Mouse (Mus musculus): ENCODE data around the gene Phf11a.
"Not testable (repeated sequence)": the region's sequence is repeated elsewhere in the genome, so short reads cannot be mapped to it uniquely, and the experiment has no call there.

The Phf11a gene

DNA sequence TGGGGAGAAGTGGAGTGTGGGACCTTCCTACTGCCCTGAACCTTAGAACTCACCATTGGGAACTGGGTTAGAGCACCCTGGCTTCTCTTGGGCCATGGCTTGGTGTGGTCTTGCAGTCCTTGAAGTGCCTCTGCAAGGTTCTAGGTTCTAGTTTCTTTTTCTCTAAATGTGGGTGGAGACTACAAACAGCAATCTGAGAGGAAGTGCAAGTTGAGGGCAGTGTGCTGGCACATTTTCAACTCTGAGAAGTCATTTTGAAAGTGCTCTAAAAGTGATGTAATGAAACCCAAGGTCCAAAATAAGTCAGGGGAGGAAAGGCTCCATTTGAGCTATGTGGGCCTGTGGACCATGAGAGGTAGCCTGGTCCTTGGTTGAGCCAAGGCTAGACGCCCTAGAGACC, at the start of gene Phf11a:
Gene Phf11a (minus strand): TSS at position 132 of the 400 bp plus-strand sequence.
- DNase-seq = not testable (repeated sequence)

DNA sequence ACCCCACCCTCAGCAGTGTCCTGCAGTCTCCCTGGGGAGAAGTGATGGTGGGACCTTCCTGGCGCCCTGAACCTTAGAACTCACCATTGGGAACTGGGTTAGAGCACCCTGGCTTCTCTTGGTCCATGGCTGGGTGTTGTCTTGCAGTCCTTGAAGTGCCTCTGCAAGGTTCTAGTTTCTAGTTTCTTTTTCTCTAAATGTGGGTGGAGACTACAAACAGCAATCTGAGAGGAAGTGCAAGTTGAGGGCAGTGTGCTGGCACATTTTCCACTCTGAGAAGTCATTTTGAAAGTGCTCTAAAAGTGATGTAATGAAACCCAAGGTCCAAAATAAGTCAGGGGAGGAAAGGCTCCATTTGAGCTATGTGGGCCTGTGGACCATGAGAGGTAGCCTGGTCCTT, 43.9 kb upstream of the Phf11a start, which contains the start of gene Phf11b:
Gene Phf11b (minus strand): TSS at position 163 of the 400 bp plus-strand sequence.
- DNase-seq = not testable (repeated sequence)

DNA sequence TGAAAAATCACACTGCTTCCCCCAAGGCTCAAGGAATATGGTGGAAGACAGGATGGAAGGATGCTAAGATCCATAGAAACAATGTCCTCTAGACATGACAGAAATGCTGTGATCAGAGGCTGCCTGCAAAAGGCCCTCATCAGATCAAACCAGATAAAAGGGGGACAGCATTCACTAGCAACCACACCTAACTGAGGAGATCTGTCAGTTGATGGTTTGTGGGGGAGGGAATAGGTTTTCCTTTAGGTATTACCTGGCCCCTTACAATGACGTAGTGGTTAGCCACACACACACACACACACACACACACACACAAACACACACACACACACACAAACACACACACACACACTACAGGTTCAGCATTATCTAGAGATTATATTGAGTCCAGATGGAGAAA, 42.2 kb upstream of the Phf11a start:
- DNase-seq = no peak

DNA sequence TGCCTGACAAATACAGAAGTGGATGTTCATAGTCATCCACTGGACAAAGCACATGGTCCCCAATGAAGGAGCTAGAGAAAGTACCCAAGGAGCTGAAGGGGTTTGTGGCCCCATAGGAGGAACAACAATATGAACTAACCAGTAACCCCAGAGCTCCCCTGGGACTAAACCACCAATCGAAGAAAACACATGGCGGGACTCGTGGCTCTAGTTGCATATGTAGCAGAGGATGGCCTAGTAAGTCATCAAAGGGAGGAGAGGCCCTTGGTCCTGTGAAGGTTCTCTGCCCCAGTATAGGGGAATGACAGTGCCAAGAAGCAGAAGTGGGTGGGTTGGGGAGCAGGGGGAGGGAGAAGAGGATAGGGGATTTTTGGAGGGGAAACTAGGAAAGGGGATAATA, 38.7 kb upstream of the Phf11a start:
- DNase-seq = not testable (repeated sequence)

DNA sequence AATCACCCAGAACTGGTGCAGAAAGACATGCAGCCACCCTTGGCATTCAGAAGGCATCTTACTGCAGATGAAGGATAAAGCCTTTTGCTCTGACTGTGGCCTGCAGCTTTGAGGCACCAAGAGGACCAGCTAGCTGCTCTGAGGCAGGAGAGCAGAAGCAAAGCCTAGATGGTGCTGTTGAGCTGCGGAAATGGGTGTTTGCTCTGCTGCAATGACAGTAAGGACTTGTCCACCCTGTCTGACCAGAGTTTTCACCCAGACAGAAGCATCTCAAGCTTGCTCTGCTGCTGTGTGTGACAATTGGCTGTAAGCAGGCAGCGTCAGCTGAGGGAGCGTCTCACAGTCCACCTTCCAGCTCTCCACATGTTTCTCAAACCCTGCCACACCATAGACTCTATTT, 33.2 kb upstream of the Phf11a start:
- peak; percentile 5 for DNase-seq

DNA sequence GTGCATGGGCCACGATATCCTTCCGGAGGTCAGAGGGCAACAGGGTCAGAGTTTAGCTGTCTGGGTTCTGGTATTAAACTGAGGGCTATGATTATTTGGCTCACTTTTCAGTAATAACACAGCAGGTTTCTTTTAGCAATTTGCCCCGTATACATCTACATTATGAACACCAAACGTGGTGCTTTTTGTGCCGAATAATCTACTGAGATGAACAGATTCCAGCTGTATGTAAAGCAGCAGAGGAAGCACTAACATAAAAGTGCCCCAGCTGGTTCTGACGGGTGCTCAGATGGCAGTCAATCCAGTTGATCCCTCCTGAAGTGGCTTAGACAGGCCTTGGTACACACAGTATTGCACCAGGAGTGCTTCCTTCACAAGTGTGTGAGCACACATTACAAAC, 22.6 kb upstream of the Phf11a start:
- not testable (repeated sequence) for DNase-seq

DNA sequence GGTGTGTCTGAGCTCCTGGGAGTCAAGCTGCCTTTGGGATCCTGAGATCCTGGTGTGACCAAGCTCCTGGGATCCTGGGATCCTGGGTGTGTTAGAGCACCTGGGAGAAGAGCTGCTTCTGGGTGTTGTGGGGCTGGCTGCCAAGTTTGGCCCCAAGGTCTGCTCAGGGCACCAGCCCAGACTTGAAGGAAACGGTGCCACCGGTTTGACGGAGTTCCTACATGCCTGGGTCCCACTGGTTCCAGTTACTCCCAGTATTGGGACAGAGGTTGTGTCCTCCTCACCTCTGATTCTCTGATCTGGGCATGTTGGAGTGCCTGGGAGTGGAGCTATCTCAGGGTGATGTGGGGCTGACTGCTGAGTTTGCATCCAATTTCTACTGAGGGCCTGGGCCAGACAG, 21.7 kb upstream of the Phf11a start:
- not testable (repeated sequence) for DNase-seq

DNA sequence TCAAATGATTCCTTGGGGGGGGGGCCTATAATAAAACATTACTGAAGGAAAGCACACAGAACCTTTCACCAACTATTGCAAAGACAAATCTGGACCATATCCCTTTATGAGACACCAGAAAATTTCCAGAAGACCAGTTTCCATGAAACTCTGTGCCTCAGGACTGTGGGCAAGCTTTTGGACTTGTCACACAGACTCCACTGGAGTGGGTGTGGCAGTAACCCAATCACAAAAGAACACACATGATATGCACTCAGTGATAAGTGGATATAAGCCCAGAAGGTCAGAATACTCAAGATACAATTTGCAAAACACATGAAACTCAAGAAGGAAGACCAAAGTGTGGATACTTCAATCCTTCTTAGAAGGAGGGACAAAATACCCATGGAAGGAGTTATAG, 5.6 kb downstream of the Phf11a start:
- DNase-seq = not testable (repeated sequence)

DNA sequence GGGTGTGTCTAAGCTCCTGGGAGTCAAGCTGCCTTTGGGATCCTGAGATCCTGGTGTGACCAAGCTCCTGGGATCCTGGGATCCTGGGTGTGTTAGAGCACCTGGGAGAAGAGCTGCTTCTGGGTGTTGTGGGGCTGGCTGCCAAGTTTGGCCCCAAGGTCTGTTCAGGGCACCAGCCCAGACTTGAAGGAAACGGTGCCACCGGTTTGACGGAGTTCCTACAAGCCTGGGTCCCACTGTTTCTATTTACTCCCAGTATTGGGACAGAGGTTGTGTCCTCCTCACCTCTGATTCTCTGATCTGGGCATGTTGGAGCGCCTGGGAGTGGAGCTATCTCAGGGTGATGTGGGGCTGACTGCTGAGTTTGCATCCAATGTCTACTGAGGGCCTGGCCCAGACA, 22.4 kb downstream of the Phf11a start:
- DNase-seq = not testable (repeated sequence)

DNA sequence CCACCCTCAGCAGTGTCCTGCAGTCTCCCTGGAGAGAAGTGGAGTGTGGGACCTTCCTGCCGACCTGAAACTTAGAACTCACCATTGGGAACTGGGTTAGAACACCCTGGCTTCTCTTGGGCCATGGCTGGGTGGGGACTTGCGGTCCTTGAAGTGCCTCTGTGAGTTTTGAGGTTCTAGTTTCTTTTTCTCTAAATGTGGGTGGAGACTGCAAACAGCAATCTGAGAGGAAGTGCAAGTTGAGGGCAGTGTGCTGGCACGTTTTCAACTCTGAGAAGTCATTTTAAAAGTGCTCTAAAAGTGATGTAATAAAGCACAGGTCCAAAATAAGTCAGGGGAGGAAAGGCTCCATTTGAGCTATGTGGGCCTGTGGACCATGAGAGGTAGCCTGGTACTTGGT, 37.3 kb downstream of the Phf11a start, which contains the start of gene Gm6904:
Gene Gm6904 (minus strand): TSS at position 161 of the 400 bp plus-strand sequence.
- peak; percentile 3 for DNase-seq

DNA sequence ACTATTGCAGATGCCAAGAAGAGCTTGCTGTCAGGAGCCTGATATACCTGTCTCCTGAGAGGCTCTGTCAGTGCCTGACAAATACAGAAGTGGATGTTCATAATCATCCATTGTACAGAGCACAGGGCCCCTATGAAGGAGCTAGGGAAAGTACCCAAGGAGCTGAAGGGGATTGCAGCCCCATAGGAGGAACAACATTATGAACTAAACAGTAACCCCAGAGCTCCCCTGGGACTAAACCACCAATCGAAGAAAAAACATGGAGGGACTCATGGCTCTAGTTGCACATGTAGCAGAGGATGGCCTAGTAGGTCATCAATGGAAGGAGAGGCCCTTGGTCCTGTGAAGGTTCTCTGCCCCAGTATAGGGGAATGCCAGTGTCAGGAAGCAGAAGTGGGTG, 41.5 kb downstream of the Phf11a start:
- DNase-seq = not testable (repeated sequence)

DNA sequence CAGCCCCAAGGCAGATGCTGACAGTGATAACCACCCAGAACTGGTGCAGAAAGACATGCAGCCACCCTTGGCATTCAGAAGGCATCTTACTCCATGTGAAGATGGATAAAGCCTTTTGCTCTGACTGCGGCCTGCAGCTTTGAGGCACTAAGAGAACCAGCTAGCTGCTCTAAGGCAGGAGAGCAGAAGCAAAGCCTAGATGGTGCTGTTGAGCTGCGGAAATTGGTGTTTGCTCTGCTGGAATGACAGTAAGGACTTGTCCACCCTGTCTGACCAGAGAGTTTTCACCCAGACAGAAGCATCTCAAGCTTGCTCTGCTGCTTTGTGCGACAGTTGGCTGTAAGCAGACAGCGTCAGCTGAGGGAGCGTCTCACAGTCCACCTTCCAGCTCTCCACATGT, 47.0 kb downstream of the Phf11a start:
- not testable (repeated sequence) for DNase-seq

DNA sequence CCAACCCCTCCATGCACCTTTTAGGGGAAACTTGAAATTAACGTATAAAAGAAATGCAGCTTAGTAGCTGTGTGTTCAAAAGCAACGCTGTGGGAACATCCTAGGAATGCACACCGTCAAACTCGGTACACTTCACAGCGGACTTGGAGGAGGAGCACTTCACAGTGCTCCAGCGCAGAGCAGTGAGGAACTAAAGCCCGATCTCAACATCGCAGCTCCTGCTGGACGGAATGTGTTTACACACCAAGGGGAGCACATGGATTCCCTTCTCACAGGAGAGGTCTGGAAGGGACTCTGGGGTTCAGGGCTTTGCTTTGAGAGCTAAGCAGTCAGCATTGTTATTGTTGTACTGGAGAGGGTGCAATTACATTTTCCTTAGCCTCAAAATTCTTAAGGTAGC, 63.7 kb downstream of the Phf11a start:
- DNase-seq = no peak

DNA sequence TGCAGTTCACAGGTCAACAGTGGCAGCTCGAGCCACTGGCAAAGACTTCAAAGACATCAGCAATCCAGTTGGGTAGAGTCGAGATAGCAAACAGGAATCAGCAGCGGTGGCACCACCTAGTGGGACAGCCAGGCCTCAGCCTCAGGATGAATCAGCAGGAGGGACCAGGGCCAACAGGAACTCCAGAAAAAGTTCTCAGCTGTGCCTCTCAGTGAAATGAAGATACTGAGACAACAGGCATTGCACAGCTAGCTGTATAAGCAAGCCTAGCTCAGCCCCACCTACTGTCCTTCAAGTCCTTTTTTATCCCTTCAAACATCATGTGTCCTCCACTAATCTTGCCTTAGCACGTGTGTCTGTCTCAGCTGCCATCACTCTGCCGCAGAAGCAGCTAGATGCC, 65.3 kb downstream of the Phf11a start:
- DNase-seq = no peak

DNA sequence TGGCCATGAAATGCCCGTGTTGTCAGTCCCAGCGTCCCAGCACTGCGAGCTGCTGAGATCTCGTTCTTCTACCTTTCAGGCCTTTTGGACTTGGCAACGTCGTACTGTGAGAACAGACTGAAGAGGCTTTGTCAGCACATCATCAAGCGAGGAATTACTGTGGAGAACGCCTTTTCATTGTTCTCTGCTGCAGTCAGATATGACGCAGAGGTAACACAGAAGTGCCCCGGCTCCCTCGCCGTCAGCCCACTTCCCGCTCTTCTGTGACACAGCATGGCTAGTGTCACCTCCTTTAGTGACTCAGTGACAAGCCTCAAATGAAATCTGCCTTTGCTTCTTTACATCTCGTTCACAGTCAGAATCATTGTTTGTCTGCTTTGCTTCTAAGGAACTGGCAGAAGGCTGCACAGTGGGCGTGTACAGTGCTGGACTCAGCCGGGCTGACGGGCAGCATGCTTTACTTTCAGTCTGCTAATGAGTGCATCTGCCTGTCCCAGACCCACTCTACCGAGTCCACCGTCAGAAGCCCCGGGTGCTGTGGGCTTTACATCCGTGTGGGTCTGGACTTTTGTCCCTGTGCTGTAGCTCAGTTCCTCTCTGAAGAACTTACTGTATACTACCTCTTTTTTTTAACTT, 66.9 kb downstream of the Phf11a start:
- no peak for DNase-seq

DNA sequence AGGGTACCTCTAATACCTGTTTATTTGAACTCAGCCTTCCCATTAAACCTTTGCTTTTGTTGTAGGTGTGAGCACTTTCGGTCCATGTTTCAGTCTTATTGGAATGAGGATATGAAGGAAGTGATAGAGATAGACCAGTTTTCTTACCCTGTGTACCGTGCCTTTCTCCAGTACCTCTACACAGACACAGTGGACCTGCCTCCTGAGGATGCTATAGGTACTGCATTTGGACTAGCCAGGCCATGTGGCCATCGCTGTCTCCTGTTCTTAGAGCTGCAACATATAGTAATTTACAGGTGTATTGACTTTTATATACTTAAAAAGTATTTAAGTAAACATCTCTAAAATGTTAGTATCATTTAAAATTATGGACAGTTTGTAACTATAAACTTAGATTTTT, 67.5 kb downstream of the Phf11a start:
- no peak for DNase-seq
